Mouse (Mus musculus): ENCODE measurements around the gene Stk4. TPM values are rescaled to one million over a fixed set of nuclear protein-coding genes. Genes with fewer than 3 reads are reported as not detected.
"Not testable (repeated sequence)": the region's sequence is repeated elsewhere in the genome, so short reads cannot be mapped to it uniquely, and the experiment has no call there.

The Stk4 gene
- total RNA-seq (2021): 10 to 100 TPM; 37.4 to 45.4 TPM

DNA sequence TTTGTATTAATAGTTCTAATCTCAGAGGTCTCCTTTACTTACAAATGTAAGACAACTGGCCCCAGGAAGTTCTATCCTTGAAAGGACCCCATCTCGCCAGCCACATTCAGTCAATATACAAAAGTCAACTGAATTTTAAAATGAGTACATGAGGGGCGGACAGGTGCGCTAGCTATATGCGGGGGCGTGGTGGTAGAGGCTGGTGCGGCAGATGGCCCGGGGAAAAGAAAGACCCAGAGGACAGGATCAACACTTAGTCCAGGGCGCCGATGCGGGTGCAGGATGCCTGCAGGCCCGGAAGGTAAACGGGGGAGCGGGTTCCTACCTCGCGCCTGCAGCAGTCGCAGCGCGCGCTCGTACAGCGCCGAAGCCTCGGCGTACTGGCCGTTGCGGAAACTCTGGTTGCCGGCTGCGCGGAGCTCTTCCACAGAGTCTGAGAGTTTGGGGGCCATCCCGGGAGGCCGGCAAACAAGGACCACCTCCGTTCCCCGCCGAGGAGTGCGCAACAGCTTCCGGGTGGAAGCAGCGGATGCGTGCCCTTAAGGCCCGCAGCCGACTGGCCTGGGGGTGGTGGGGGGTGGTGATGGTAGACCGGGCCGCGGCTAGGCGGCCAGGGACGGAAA is at the start of gene Stk4:
Gene Stk4 (plus strand): TSS at position 181 of the 623 bp plus-strand sequence.
- intact Hi-C loops (cut with DNase I): loop anchor here (2.0 kb wide), 1 partner anchor 75 kb away; the partner anchor contains the start of gene Ywhab
- DNase-seq (ENCODE audit: low spot score in 2 of 2): peak in 1 of 2 experiments; percentile 54

DNA sequence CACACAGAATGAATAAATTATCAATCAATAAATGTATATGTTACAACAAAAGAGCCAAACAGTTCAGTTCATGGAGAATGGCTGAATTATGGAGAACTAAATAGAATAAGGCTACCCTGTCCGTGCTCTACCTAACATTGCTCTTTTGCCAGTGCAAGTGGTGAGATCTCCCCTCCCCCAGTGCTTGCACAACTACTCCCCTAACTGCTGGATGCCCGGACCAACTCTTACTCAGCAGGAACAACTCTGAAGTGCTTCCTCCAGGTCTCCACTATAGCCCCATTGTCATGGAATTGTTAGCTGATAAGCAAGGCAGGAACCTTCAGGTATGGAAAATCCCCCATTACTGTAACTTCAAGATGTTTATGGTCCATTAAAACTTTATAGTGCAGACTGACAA is 48.0 kb upstream of the Stk4 start:
- no peak for DNase-seq (ENCODE audit: low spot score in 2 of 2)
- intact Hi-C loops (cut with DNase I): no loop called here

DNA sequence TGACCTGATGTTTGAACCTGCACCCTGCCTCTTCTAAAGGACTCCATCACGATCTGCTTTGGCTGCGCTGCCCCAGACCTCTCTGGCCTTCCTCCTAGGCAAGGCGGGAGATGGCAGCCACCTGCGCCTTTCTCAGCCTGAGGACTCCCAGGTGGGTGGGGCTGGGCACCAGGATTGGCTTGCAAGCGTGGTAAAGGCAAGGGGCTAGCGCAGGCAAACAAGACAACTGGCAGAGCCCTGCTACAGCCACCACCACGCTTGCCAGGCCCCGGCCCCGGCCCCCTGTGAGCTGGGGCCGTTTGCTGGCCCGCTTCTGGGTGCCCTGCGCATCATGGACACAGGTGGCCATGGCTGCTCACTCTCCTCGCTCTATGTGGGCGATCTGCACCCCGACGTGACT is 45.0 kb upstream of the Stk4 start, which contains the start of gene Pabpc1l:
Gene Pabpc1l (plus strand): TSS at position 301 of the 400 bp plus-strand sequence.
- intact Hi-C loops (cut with DNase I): no loop called here

DNA sequence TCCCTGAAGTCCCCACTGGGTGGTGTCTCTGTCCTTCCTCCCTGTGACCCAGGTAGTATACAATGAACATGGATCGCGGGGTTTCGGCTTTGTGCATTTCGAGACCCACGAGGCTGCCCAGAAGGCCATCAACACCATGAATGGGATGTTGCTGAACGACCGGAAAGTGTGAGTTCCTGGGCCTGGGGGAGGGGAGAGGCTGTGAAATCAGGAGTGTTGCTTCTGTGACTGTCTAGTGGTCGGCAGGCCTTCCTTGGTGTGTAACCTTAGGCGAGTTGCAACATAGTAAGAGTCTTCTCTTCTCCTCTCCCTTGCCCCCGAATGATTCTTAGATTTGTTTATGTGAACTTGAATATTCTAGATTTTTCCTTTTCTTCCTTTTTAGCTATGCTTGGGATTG is 39.0 kb upstream of the Stk4 start:
- DNase-seq (ENCODE audit: low spot score in 2 of 2): no peak
- intact Hi-C loops (cut with DNase I): no loop called here

More for the DNA sequence above, 45.0 kb upstream of the Stk4 start, which contains the start of gene Pabpc1l:
- DNase-seq (ENCODE audit: low spot score in 2 of 2): no peak

DNA sequence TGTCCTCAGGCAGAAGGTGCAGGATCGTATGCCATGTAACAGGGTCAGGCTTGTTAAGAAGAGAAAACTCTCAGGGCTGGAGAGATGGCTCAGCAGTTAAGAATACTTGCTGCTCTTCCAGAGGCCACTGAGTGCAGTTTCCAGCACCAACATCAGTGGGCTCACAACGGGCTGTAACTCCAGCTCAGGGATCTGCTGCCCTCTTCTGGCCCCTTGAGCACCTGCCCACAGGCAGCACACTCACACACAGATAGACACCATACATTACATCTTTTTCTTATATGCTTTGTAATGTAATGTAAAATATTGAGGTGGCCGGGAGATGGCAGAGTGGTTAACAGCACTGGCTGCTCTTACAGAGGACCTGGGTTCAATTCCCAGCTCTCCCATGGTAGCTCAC is 37.1 kb upstream of the Stk4 start:
- intact Hi-C loops (cut with DNase I): no loop called here
- no peak for DNase-seq (ENCODE audit: low spot score in 2 of 2)

DNA sequence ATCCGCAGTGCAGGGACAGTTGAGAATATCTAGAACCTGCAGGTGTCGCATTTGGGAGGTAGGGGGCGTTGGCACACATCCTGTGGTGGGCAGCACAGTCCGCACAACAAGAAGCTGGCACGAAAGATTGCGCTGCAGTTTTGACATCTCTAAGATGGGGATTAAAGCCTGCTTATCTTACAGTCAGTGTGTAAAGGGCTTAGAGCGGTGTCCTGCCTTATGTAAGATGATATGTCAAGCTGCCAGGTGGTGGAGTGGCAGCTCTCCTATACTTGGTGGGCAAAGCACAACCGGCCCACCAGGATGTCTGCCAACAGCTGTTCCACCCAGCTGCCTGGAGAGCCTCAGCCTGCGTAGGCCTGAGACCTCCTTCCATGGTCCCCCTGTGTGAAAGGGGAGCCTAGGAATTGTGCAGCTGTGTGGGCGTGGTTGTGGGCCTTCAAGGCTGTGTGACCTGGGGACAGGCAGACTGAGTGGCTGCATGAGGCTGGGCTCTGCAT is 33.6 kb upstream of the Stk4 start:
- intact Hi-C loops (cut with DNase I): no loop called here
- DNase-seq (ENCODE audit: low spot score in 2 of 2): no peak

DNA sequence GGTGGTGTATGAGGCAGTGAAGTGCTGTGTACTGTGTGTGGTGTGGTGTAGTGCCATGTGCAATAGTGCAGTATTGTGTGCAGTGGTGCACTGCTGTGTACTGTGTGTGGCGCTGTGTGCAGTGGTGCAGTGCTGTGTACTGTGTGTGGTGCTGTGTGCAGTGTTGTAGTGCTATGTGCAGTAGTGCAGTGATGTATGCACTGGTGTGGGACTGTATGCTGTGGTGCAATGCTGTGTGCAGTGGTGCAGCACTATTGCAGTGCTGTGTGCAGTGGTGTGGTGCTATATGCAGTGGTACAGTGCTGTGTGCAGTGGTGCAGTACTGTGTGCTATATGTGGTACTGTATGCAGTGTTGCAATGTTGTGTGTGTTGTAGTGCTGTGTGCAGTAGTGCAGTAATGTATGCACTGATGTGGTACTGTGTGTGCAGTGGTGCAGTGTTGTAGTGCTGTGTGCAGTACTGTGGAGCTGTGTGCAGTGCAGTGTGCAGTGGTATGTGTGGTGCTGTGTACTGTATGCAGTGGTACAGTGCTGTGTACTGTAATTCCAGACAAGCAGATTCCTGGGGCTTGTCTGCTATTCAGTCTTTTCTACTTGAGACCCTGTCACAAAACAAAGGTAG is 31.6 kb upstream of the Stk4 start:
- intact Hi-C loops (cut with DNase I): no loop called here
- no peak for DNase-seq (ENCODE audit: low spot score in 2 of 2)

DNA sequence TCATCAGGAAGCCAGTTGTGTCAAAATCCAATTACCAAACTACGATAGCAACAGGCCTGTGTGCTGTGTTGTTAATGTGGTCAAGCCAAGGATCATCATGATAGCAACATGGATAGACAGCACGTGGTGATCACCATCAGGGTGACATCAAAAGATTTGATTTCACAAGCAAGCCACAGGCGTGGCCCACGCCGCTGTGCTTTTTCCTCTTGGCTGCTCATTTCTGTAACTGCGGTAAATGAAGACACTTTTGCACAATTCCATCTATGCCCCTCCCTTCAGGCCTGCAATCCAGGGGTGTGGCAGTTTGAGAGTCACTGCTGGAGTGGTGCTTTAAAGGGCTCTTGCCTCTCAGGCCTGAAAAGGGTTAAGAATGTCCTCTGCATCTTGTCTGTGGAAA is 29.2 kb upstream of the Stk4 start:
- intact Hi-C loops (cut with DNase I): no loop called here
- DNase-seq (ENCODE audit: low spot score in 2 of 2): no peak

DNA sequence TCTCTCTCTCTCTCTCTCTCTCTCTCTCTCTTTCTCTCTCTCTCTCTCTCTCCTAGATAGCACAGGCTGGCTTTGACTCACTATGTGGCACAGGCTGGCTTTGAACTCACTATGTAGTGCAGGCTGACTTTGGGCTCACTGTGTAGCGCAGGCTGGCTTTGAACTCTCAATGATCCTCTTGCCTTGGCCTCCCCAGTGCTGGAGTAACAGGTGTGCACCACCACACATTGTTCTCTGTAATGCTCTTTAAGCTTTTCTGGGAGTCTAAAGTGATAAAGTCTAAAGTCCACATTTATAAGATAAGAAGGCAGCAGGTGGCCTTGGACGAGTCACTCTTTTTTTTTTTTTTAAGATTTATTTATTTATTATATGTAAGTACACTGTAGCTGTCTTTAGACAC is 28.6 kb upstream of the Stk4 start:
- intact Hi-C loops (cut with DNase I): no loop called here

DNA sequence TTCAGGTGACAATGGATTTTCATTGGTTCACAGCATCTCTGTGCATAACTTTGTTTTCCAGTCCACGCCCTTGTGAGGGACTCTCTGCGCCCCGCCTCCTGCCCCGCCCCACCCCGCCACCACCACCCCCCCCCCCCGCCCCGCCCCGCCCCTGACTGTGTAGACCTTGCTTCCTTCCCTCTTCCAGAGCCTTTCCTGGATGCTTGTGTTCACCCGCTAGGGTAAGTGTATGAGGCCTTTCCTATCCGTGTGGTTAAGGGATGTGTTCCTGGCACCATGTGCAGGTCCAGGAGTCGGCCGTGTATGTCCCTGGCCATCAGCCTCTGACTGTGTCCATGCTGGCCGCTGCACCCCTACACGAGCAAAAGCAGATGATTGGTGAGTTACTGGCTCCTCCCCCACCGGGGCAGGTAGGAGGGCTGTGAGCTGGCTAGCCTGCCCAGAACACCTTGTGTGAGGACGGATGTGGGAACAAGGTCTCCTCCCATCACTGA is 22.9 kb upstream of the Stk4 start:
- intact Hi-C loops (cut with DNase I): no loop called here

More for the DNA sequence above, 28.6 kb upstream of the Stk4 start:
- DNase-seq (ENCODE audit: low spot score in 2 of 2): no peak

DNA sequence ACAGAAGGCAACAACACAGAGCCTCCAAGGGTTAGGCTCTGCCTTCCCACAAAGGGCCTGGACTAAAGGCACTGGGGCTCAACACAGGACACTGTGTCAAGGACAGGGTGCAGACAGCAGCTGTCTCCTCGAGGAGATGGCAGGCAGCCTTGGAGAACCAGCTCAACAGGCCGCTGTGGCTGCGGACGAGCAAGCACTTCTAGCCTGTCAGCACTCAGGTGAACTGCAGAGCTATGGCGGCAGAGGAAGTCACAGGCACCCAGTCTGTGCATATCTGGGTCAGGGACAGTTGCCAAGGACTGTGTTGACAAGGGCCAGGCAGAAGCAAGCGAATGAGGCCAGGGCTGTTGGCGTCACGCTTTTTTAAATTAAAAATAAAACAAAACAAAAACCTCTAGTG is 16.4 kb upstream of the Stk4 start:
- intact Hi-C loops (cut with DNase I): no loop called here

More for the DNA sequence above, 22.9 kb upstream of the Stk4 start:
- no peak for DNase-seq (ENCODE audit: low spot score in 2 of 2)

DNA sequence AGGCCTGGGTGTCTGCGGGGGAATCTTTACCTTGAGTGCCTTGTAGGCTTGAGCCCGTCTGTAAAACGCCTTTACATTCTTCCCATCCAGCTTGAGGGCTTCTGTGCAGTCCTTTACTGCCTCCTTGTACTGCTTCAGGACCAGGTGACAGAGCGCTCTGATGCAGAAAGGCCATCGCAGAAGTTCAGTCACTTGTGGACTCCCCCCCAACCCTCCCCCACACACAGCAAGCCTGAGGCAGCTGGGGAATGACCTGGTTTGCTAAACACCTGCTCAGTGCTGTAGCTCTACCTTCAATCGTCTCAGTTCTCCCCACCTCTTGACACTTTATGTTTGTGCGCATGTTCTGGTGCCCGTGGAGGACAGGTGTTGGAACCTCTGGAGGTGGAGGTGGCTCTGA is 15.5 kb upstream of the Stk4 start:
- no peak for DNase-seq (ENCODE audit: low spot score in 2 of 2)
- intact Hi-C loops (cut with DNase I): no loop called here

More for the DNA sequence above, 16.4 kb upstream of the Stk4 start:
- peak in 1 of 2 experiments; percentile 43 for DNase-seq (ENCODE audit: low spot score in 2 of 2)

DNA sequence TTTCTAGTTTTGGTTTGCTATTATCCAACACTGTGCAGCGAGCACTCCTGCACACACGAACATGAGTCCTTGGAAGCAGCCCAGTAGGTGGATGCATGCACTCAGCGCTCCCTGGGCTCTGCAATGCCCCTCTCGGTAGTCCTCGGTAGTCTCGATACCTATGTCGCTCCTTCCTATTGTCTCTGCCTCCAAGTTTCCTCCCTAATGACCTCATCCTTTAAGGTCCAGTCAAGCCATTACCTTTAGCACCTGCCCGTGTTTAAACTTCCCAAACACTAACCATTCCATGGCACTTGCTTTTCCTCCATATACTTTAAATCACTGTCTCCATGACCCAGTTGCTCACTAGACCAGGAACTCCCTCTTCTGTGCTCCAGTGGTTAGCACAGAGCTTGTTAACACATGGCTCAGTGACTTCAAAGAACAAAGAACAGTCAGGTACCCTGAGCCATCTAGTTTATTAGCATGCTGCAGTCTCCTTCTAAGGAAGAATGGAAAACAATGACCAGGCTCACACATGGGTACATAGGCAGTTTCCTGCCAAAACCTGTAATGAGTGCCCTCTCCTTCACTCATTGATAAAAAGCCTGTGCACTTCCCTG is 10.4 kb upstream of the Stk4 start:
- no peak for DNase-seq (ENCODE audit: low spot score in 2 of 2)
- intact Hi-C loops (cut with DNase I): no loop called here

DNA sequence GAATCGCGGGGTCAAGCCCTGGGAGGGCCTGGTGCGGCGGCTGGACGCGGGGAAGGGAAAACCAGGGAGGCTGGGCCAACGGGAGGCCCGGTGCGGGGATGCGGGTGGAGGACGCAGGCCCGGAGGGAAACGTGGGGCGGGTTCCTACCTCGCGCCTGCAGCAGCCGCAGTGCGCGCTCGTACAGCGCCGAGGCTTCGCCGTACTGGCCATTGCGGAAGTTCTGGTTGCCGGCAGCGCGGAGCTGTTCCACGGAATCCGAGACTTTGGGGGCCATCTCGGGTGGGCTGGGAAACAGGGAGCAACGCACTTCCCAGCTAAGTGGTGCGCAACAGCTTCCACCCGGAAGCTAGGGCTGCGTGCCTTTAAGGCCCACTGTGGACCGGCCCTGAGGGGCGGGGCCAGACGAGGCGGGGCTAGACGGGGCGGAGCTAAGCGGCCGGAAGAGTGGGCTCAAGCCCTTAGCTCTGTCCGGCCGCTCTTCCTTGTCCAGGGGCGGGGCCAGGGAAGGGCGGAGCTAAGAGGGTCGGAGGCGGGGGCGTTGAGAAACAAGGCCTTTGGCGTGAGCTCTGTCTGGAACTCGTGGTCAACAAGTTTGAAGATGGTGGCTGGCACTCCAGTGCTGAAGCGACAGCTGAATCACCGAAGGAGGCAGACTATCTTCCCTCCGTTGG is 779 bp downstream of the Stk4 start, which contains the start of gene Tomm34:
Gene Tomm34 (minus strand): TSS at position 405 of the 672 bp plus-strand sequence.
- DNase-seq (ENCODE audit: low spot score in 2 of 2): peak; percentile 85 to 90
- intact Hi-C loops (cut with DNase I): loop anchor here (2.0 kb wide), 1 partner anchor 76 kb away; the partner anchor contains the start of gene Ywhab

DNA sequence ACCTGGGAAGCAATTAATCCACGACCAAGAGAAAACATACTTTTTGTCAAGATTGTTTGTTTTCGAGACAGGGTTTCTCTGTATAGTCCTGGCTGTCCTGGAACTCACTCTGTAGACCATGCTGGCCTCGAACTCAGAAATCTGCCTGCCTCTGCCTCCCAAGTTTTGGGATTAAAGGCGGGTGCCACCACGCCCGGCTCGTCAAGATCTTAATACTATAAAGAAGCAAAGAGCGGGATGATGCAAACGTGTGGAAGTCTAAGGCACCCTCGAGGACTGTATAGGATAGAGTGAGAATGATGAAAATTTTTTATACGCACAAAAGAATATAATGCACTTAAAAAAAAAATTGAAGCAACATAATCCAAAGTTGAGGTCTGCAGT is 1.3 kb downstream of the Stk4 start:
- intact Hi-C loops (cut with DNase I): loop anchor here (2.0 kb wide), 1 partner anchor 77 kb away; the partner anchor contains the start of gene Ywhab
- DNase-seq (ENCODE audit: low spot score in 2 of 2): not testable (repeated sequence)

DNA sequence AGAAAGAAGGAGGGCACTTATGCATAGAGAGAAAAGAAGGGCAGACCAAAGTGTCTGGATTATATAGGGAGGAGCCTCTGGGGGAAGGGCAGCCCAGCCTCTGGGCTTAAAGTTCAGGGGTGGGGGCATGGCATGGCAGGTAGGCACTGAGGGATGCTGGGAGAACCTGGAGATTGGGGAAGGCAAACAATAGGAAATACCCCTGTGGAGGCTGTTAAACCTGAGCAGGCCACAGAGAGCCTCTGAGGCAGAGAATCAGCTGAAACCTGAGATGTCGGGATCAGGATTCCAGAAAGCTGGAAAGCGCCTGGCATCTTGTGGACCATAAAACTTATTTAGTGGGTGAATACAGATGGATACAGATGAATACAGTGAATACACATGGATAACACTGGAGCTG is 2.0 kb downstream of the Stk4 start:
- intact Hi-C loops (cut with DNase I): no loop called here

DNA sequence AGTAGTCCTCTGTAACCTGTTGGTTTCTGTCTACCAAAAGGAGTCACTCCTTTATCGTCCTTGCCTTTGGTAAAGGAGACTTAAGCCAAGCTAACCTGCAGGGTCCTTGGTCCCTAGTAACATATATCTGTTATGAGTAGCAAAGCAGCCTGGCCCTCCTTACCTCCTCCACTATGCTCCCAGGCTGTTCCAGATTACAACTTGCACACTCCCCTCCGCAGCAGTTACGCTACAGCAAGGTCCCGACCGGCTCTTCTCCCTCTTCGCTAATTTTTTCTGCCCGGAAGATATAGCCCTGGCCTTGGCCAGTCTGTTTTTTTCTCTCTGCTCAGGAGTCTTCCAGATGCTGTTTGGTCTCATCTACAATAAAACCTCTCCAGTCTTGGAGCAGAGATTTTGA is 3.0 kb downstream of the Stk4 start:
- intact Hi-C loops (cut with DNase I): no loop called here
- DNase-seq (ENCODE audit: low spot score in 2 of 2): no peak

More for the DNA sequence above, 2.0 kb downstream of the Stk4 start:
- DNase-seq (ENCODE audit: low spot score in 2 of 2): no peak

DNA sequence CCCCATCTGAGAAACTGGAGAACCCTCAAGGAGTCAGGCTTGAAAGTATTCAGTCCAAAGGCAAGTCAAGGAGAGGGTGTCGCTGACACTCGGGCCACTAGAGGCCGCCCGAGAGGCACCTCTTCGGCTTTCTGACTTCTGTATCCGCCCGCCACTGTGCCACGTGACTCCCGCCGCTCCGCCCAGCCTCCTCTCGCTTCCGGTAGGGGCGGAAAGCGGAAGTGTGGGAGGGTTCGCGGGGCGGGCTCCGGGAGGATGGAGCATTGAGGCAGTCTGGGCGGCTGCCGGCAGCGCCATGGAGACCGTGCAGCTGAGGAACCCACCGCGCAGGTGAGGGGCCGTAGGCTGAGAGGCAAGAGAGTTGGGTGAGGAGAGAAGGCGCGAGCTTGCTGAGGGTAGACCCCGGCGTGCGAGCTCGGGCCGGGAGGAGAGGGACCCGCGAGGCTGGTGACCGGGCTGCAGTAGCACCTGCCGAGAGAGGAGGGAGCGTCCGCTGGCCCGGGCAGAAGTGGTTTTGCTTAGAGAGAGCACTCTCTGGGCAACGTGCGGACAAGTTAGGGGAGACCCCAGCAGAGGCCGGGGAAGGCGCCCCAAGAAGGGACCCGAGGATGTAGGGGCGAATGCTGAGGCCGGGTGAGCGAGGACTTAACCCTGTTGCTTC is 3.9 kb downstream of the Stk4 start:
- DNase-seq (ENCODE audit: low spot score in 2 of 2): peak; percentile 96 to 99
- intact Hi-C loops (cut with DNase I): no loop called here

DNA sequence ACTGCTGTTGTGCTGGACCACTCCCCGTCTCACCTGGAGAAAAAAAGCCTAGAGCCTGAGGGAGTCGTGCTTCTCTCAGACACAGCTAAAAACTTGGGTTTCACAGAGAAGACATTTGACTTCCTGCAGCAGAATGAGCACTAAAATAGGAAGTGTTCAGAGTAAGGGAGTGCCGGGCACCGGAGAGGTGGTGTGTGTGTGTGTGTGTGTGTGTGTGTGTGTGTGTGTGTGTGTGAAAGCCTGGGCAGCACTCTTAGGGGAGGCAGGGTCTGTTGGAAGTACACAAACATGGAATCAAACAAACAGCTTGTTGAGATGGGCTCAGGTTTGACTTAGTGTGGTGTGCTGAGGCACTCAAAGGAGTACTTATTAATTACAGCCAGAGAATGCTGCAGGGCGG is 5.0 kb downstream of the Stk4 start:
- no peak for DNase-seq (ENCODE audit: low spot score in 2 of 2)
- intact Hi-C loops (cut with DNase I): no loop called here

Measured in left cerebral cortex, postnatal 25 days (tissue).